Mouse (Mus musculus): ENCODE measurements around the gene Mfsd9. TPM values are rescaled to one million over a fixed set of nuclear protein-coding genes. Genes with fewer than 3 reads are reported as not detected.
"Not testable (repeated sequence)": the region's sequence is repeated elsewhere in the genome, so short reads cannot be mapped to it uniquely, and the experiment has no call there.

Gene Mfsd9
- polyA plus RNA-seq, 1 experiment from 2014 or later = 5.8 TPM

- 90% methylated on average over 2 of the region's 2 CpGs for WGBS
These were observed 49.7 kb downstream of the Mfsd9 start for GRCm38 (mm10) chr1:40740739-40741138.

GRCm38 (mm10) chr1:40738246-40738645 lies 52.2 kb downstream of the Mfsd9 start:
- not testable (repeated sequence) for ATAC-seq (replicated peaks); H3K9me3 ChIP-seq; H3K9ac ChIP-seq (replicated peaks); H3K4me3 ChIP-seq; H3K4me1 ChIP-seq; H3K27me3 ChIP-seq; H3K4me2 ChIP-seq (replicated peaks); H3K36me3 ChIP-seq; H3K27ac ChIP-seq (replicated peaks)
- 93% methylated on average over 9 of the region's 9 CpGs for WGBS

More at GRCm38 (mm10) chr1:40740739-40741138, 49.7 kb downstream of the Mfsd9 start:
- Histone ChIP-seq H3K27me3 (no peaks in the 10 kb centered on the region), H3K9me3 (no peaks in the 10 kb centered on the region), H3K4me3 (no peak overlapping the region), H3K4me1 (no peaks in the 10 kb centered on the region), H3K4me2 (replicated peaks) (no peak overlapping the region), H3K27ac (replicated peaks) (no peak overlapping the region), H3K36me3 (no peaks in the 10 kb centered on the region), H3K9ac (replicated peaks) (no peak overlapping the region)
- ATAC-seq (replicated peaks) = no peak

GRCm38 (mm10) chr1:40737671-40738070 lies 52.8 kb downstream of the Mfsd9 start:
- Histone ChIP-seq H3K4me1 (no peaks in the 10 kb centered on the region), H3K9ac (replicated peaks) (no peak overlapping the region), H3K4me2 (replicated peaks) (no peak overlapping the region), H3K27me3 (no peaks in the 10 kb centered on the region), H3K9me3 (no peaks in the 10 kb centered on the region), H3K27ac (replicated peaks) (no peak overlapping the region), H3K4me3 (no peak overlapping the region), H3K36me3 (no peaks in the 10 kb centered on the region)
- ATAC-seq (replicated peaks) = no peak
- WGBS = 93% methylated on average over 8 of the region's 8 CpGs

DNA sequence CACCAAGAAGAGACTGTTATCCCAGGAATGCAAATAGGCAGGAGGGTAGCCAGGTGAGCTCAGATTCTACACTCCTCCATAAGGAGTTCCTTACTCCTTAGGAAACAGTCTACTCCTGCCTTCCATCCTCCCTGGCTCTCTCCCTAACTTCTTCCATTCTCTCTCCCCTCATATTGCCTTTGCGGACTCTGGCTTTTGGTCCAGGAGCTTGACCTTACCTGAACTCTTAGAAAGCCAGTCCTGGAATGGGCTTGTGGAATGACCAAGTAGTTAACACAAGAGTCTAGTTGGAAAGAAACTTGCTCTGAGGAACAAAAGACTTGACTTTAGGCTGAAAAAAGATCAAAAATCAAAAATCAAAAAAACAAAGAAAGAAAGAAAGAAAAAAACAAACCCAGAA lies 61.9 kb downstream of the Mfsd9 start:
- H3K27me3 ChIP-seq = no peaks in the 10 kb centered on the region
- H3K27ac ChIP-seq (replicated peaks) = no peak overlapping the region
- H3K4me2 ChIP-seq (replicated peaks) = no peak overlapping the region
- no peaks in the 10 kb centered on the region for H3K36me3 ChIP-seq
- no peaks in the 10 kb centered on the region for H3K9me3 ChIP-seq
- no peak for ATAC-seq (replicated peaks)
- 100% methylated on average over 1 of the region's 1 CpGs for whole genome bisulfite sequencing
- H3K4me3 ChIP-seq = no peak overlapping the region
- H3K9ac ChIP-seq (replicated peaks) = no peak overlapping the region
- no peaks in the 10 kb centered on the region for H3K4me1 ChIP-seq

GRCm38 (mm10) chr1:40727404-40727803 lies 63.1 kb downstream of the Mfsd9 start:
- no peak for ATAC-seq (replicated peaks)
- no peaks in the 10 kb centered on the region for H3K27me3 ChIP-seq
- H3K9ac ChIP-seq (replicated peaks) = no peak overlapping the region
- H3K9me3 ChIP-seq = no peaks in the 10 kb centered on the region
- no peak overlapping the region for H3K4me2 ChIP-seq (replicated peaks)
- no peaks in the 10 kb centered on the region for H3K4me1 ChIP-seq
- no peak overlapping the region for H3K4me3 ChIP-seq
- no peaks in the 10 kb centered on the region for H3K36me3 ChIP-seq
- WGBS = 93% methylated on average over 7 of the region's 7 CpGs
- H3K27ac ChIP-seq (replicated peaks) = no peak overlapping the region

DNA sequence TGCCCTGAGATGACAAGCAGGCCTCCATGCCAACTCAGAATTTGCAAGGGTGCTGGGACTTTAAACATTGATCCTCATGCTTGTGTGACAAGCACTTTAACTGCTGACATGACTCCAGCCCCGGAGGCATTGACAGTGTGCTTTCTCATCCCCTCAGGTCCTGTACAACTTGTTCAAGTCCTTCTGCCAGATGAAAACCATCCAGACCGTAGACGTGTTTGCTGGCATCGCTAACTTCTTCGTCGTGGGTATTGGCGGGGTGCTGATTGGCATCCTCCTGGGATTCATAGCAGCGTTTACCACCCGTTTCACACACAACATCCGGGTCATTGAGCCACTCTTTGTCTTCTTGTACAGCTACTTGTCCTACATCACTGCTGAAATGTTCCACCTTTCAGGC lies 64.4 kb downstream of the Mfsd9 start:
- Histone ChIP-seq H3K4me2 (replicated peaks) (no peak overlapping the region), H3K27ac (replicated peaks) (no peak overlapping the region), H3K9ac (replicated peaks) (no peak overlapping the region), H3K4me1 (no peaks in the 10 kb centered on the region), H3K27me3 (no peaks in the 10 kb centered on the region), H3K36me3 (no peaks in the 10 kb centered on the region), H3K4me3 (no peak overlapping the region), H3K9me3 (no peaks in the 10 kb centered on the region)
- WGBS = 76% methylated on average over 10 of the region's 10 CpGs
- ATAC-seq (replicated peaks) = no peak

Other genes with a start within 250 kb of the Mfsd9 start
- gene Slc9a4, start 210.6 kb downstream of the Mfsd9 start, polyA plus RNA-seq (2015; fragmentation: Nextera tagmentation; extraction: Ambion mirVana) = not detected in 2 replicates
- 0.09 and 0.13 TPM in 2 replicates for gene Slc9a2, start 110.1 kb downstream of the Mfsd9 start, polyA plus RNA-seq (2015; fragmentation: Nextera tagmentation; extraction: Ambion mirVana)
- 0.06 TPM in 1 of 2 replicates, not detected in the other for gene Tmem182, start 14.9 kb upstream of the Mfsd9 start, polyA plus RNA-seq (2015; fragmentation: Nextera tagmentation; extraction: Ambion mirVana)